Mouse (Mus musculus): ENCODE data around the gene Spcs2.

GRCm38 (mm10) chr7:99803535-99803934, 59.7 kb downstream of the Spcs2 start:
- TF ChIP-seq CTCF (IDR thresholded peaks at IDR 0.05; ENCODE audit: borderline replicate concordance, control insufficient read depth, extremely low read depth, insufficient read depth, low read length, poor library complexity) (no peak), POLR2A (IDR thresholded peaks at IDR 0.05; ENCODE audit: control insufficient read depth, extremely low read depth, insufficient read depth, low read length, poor library complexity) (no peak)
